13 mouse cellular contexts compared by ENCODE assay signal in genomic region chr9:103168046-103168445, GRCm38 (mm10). TPM values are rescaled to one million over a fixed set of nuclear protein-coding genes. Genes with fewer than 3 reads are reported as not detected.
DNase-seq lines count a peak whose midpoint lies in the region; ATAC-seq and TF ChIP-seq lines count a peak whose summit lies in the region.
"Had no signal": no experiment of that assay in that cellular context is flagged by ENCODE, and none has a peak within 500 bp of the region (broad histone marks: within the 10 kb centered on the region; RNA-seq: fewer than 3 reads in every experiment).

No protein-coding gene starts in this region.

- H3K9ac ChIP-seq in hindbrain, embryonic 14.5 days = no peak overlapping the region
- no peak overlapping the region for H3K9ac ChIP-seq in neural tube, embryonic 15.5 days (replicated peaks)
- H3K9ac ChIP-seq: embryonic facial prominence, embryonic 13.5 days; forebrain, embryonic 12.5 days; liver, embryonic 13.5 days had no signal

- H3K27me3 ChIP-seq in kidney, adult 2 months (replicated peaks; ENCODE audit: control insufficient read depth, insufficient read depth, low read length) = no peaks in the 10 kb centered on the region
- no peaks in the 10 kb centered on the region for H3K27me3 ChIP-seq in hindbrain, embryonic 14.5 days (ENCODE audit: control insufficient read depth, insufficient read depth, low read length)
- H3K27me3 ChIP-seq in neural tube, embryonic 15.5 days (replicated peaks) = no peaks in the 10 kb centered on the region
- H3K27me3 ChIP-seq: embryonic facial prominence, embryonic 13.5 days; forebrain, embryonic 12.5 days had no signal

- DNase-seq in kidney, adult 2 months = no peak
- no peak for DNase-seq in kidney, adult 8-10 months
- DNase-seq in lung, postnatal 14 days = peak; percentile 32
- DNase-seq in lung, adult 2 months = no peak
- no peak for DNase-seq in hindbrain, embryonic 14.5 days (ENCODE audit: low spot score)
- no peak for DNase-seq in urinary bladder, postnatal 4 days (ENCODE audit: low spot score in 2 of 2)
- DNase-seq in left cerebral cortex, adult 9 months (ENCODE audit: low spot score in 2 of 2) = no peak
- DNase-seq: cerebellum, adult 9-11 months; liver, embryonic 13.5 days had no signal

- no peaks in the 10 kb centered on the region for H3K4me1 ChIP-seq in kidney, adult 2 months (ENCODE audit: control insufficient read depth, insufficient read depth, low read length)
- no peaks in the 10 kb centered on the region for H3K4me1 ChIP-seq in lung, adult 2 months (ENCODE audit: control insufficient read depth, insufficient read depth, low read length)
- H3K4me1 ChIP-seq in hindbrain, embryonic 14.5 days (replicated peaks; ENCODE audit: control insufficient read depth, insufficient read depth, low read length) = no peaks in the 10 kb centered on the region
- peaks cover 3% of the 10 kb centered on the region; the same call in 1 of the 2 replicates for H3K4me1 ChIP-seq in neural tube, embryonic 15.5 days
- H3K4me1 ChIP-seq: forebrain, embryonic 12.5 days; liver, embryonic 13.5 days had no signal

- no peak overlapping the region for H3K4me3 ChIP-seq in kidney, adult 2 months (ENCODE audit: insufficient read depth, low read depth, low read length)
- no peak overlapping the region for H3K4me3 ChIP-seq in lung, adult 2 months (replicated peaks; ENCODE audit: extremely low read depth, low read depth, low read length)
- H3K4me3 ChIP-seq in hindbrain, embryonic 14.5 days (replicated peaks; ENCODE audit: low read length) = no peak overlapping the region
- H3K4me3 ChIP-seq in neural tube, embryonic 15.5 days (replicated peaks) = no peak overlapping the region
- H3K4me3 ChIP-seq: embryonic facial prominence, embryonic 13.5 days; forebrain, embryonic 12.5 days; liver, embryonic 13.5 days had no signal

- no peak overlapping the region for H3K27ac ChIP-seq in kidney, adult 2 months (ENCODE audit: insufficient read depth, low read depth, low read length)
- no peak overlapping the region for H3K27ac ChIP-seq in hindbrain, embryonic 14.5 days
- H3K27ac ChIP-seq in neural tube, embryonic 15.5 days (replicated peaks) = no peak overlapping the region
- H3K27ac ChIP-seq: embryonic facial prominence, embryonic 13.5 days; forebrain, embryonic 12.5 days; liver, embryonic 13.5 days had no signal

- ATAC-seq in hindbrain, embryonic 14.5 days (ENCODE audit: low FRiP score) = peak; percentile 70; the same call in 1 of the 2 replicates
- ATAC-seq in neural tube, embryonic 15.5 days (ENCODE audit: low FRiP score) = 0 out of 2 replicates have a peak, but pooled peaks have one; percentile 18
- ATAC-seq: CD4-positive, CD25-positive, alpha-beta regulatory T cell, adult 4 months had no signal

- no peak for TF ChIP-seq POLR2A in kidney, adult 2 months (IDR thresholded peaks at IDR 0.05; ENCODE audit: low read depth, low read length)
- no peak for TF ChIP-seq POLR2A in lung, adult 2 months (IDR thresholded peaks at IDR 0.05; ENCODE audit: borderline replicate concordance, extremely low read depth, low read depth, low read length)

- H3K36me3 ChIP-seq in kidney, adult 2 months (ENCODE audit: control insufficient read depth, insufficient read depth, low read length) = no peaks in the 10 kb centered on the region
- peaks cover 60% of the 10 kb centered on the region for H3K36me3 ChIP-seq in hindbrain, embryonic 14.5 days (replicated peaks; ENCODE audit: control insufficient read depth, insufficient read depth)
- H3K36me3 ChIP-seq in neural tube, embryonic 15.5 days = peaks cover 68% of the 10 kb centered on the region
- H3K36me3 ChIP-seq: liver, embryonic 13.5 days had no signal

- no peak overlapping the region for H3K4me2 ChIP-seq in hindbrain, embryonic 14.5 days (replicated peaks)
- no peak overlapping the region for H3K4me2 ChIP-seq in neural tube, embryonic 15.5 days
- H3K4me2 ChIP-seq: embryonic facial prominence, embryonic 13.5 days; forebrain, embryonic 12.5 days; liver, embryonic 13.5 days had no signal

- H3K9me3 ChIP-seq in hindbrain, embryonic 14.5 days (ENCODE audit: control insufficient read depth, low read length) = no peaks in the 10 kb centered on the region
- H3K9me3 ChIP-seq in neural tube, embryonic 15.5 days (replicated peaks) = no peaks in the 10 kb centered on the region
- H3K9me3 ChIP-seq: embryonic facial prominence, embryonic 13.5 days; forebrain, embryonic 12.5 days; liver, embryonic 13.5 days had no signal

- 0 out of 2 replicates have a peak, but pooled peaks have one; percentile 15 for TF ChIP-seq CTCF in kidney, adult 2 months (conservative IDR thresholded peaks at IDR 0.05; ENCODE audit: insufficient read depth, insufficient read length, low read depth, low read length)
- no peak for TF ChIP-seq CTCF in lung, adult 2 months (IDR thresholded peaks at IDR 0.05; ENCODE audit: insufficient read depth, low read length)

- 89% methylated on average over 6 of the region's 6 CpGs for WGBS in kidney, adult 2 months
- WGBS in lung, adult 2 months = 72% methylated on average over 6 of the region's 6 CpGs
- WGBS in hindbrain, embryonic 14.5 days = 60% methylated on average over 6 of the region's 6 CpGs
- 58% methylated on average over 6 of the region's 6 CpGs for WGBS in neural tube, embryonic 15.5 days

RNA-seq across cellular contexts. Expression of gene Srprb, which starts 33.9 kb away (rescaled TPM):
- 35.4 and 44.4 TPM in 2 replicates for polyA plus RNA-seq in kidney, adult 2 months (2012; rRNA removed)
- polyA plus RNA-seq in lung, adult 2 months (2012; rRNA removed) = 49.1 and 52.5 TPM in 2 replicates
- polyA plus RNA-seq in hindbrain, embryonic 14.5 days (2014; fragmentation: Nextera tagmentation; extraction: Ambion mirVana) = 54.1 and 64.9 TPM in 2 replicates
- polyA plus RNA-seq in neural tube, embryonic 15.5 days (2015; fragmentation: Nextera tagmentation; extraction: Ambion mirVana) = 58.5 and 60.9 TPM in 2 replicates

RNA-seq across cellular contexts. Expression of gene Rab6b, which starts 56.5 kb away (rescaled TPM):
- 2.7 and 3.8 TPM in 2 replicates for polyA plus RNA-seq in kidney, adult 2 months (2012; rRNA removed)
- 10.6 and 21.3 TPM in 2 replicates for polyA plus RNA-seq in lung, adult 2 months (2012; rRNA removed)
- 80.7 and 92.0 TPM in 2 replicates for polyA plus RNA-seq in hindbrain, embryonic 14.5 days (2014; fragmentation: Nextera tagmentation; extraction: Ambion mirVana)
- polyA plus RNA-seq in neural tube, embryonic 15.5 days (2015; fragmentation: Nextera tagmentation; extraction: Ambion mirVana) = 105 and 117 TPM in 2 replicates
